Mouse (Mus musculus) left cerebral cortex, adult 9 months (tissue): Measurements from ENCODE around the gene Tomm40l.

Source experiments
- DNase-seq, 2 experiments: peaks; one replicate each; pipeline ENCODE4 v3.0.0; 2022; ENCODE audit warnings: low spot score in 2 of 2

Tomm40l gene

DNA sequence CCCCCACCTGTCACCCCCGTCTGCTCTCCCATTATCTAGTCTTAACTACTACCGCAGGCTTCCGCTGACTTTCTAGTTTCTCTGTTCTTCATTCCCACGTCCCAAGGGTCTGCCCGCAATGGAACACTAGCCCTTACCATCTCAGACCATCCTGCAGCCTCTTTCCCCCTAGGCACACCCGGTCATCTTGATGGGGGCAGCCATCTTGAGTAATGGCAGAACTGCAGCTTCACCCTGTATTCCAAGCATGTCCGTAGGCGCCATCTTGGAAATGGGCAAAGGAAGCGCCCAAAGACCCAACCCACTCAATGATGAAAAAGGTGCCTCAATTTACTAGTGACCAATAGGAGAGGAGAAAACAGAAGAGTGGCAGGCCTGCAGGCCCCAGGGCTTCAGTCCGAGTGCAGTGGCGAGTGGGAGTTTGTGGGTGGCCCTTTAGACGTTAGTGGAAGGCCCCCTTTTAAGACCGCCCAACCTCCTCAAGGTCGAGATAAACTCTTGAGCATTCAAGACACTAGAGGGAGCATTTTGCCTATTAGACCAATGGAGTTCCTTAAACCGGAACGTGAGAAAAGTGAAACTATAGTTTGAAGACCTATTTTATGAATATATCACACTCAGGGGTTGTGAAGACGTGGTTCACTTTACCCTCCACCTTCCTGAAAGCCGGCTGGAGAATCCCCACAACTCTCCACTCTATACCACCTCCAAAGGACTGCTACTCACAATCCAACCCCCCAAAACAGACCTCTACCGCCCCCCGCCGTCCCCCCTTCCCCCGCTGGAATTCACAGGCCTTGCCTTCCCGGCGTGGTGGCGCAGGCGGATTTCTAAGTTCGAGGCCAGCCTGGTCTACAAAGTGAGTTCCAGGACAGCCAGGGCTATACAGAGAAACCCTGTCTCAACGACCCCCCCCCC, at the start of gene Tomm40l:
Gene Tomm40l (minus strand): TSS at position 277 of the 918 bp plus-strand sequence.
- peak; percentile 98 to 99 for DNase-seq

DNA sequence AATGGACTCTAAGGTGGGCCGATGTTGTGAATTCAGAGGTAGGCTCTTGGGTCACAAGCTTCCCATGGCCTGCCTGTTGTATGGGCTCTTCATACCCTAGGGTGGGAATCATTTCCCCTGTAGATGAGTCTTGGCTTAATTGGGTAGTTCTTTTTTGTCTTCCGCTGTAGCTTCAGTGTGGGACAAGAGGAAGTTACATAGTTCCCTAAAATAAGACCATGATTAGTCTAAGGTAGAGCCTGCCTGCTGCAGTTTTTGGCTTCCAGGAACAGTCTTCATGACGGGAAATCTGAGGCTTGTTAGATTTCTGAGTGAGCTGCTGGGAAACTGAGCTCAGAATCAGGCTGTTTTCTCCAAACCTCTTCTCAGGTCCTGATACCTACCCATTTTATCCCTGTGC, 49.8 kb upstream of the Tomm40l start:
- no peak for DNase-seq

GRCm38 (mm10) chr1:171271622-171272021, 49.3 kb upstream of the Tomm40l start:
- no peak for DNase-seq

DNA sequence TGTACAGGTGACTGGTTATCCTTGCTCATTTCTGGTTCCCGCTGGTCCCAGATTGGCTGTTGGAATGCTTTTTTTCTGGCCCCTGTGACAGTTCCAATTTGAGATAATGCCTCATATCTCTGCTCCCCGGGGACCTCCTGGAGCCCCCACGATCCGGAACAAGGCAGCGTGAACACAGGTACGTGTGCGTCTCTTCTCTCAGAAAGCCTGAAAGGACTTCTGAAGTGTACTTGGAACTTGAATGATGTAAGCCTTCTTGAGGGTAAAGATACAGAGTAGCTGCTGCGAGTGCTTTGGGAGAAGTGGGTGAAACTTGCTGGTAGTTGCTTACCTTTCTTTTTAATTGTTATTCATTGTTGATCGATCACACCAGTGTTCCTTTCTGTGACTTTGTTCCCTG, 48.9 kb upstream of the Tomm40l start:
- no peak for DNase-seq

DNA sequence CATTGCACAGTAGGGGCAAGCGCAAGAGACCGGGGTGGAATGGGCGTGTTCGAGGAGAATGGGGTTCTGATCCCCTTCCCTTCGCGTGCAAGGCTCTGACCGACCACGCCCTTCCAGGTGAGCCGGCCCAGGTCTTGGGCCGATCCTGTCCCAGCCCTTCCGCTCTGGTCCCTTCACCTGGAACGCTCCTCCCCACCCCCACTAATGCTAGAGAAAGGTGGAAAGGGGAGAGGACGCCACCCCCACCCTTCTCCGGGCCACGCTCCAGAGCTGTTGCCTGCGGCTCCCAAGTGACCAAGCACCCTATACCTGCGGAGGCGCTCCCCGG, 48.2 kb upstream of the Tomm40l start:
- no peak for DNase-seq

GRCm38 (mm10) chr1:171269848-171270572, 47.7 kb upstream of the Tomm40l start, which contains the start of gene B4galt3:
Gene B4galt3 (plus strand): TSS chr1:171270328.
- peak; percentile 83 to 96 for DNase-seq

- no peak for DNase-seq
Measured at GRCm38 (mm10) chr1:171268341-171268740, 46.0 kb upstream of the Tomm40l start.

DNA sequence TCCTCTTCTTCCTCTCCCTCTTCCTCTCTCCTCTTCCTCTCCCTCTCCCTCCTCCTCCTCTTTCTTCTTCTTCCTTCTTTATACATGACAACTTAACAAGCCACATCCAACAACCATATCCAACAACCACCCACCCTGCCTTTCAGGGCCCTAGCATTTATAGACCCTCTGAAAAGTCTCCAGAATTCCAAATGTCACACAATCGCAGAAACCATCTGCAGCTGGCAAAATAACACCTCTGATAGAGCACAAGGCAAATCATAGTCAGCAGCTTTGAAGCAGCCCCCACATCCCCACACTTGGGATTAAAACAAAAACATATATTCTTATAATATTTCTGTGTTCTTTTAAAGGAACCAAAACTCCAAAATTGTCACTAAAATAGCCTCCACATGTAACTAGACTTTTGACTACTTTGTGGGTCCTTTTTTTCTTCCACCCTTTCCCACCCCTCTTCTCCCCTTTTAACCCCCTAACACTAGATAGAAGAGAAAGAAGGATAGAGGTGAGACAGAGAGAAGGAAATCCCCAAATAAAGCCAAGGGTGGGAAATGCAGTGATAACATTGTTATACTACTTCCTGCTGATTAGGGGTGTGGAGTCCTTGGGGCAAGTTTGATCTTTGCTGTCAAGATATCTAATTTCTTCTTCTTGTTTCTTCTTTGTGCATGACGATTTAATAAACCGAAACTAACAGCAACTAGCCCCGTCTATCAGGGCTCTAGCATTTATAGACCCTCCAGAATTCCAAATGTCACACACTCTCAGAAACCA, 43.8 kb upstream of the Tomm40l start:
- no peak for DNase-seq

- DNase-seq = no peak
Measured at GRCm38 (mm10) chr1:171263666-171264461, 41.5 kb upstream of the Tomm40l start.

DNA sequence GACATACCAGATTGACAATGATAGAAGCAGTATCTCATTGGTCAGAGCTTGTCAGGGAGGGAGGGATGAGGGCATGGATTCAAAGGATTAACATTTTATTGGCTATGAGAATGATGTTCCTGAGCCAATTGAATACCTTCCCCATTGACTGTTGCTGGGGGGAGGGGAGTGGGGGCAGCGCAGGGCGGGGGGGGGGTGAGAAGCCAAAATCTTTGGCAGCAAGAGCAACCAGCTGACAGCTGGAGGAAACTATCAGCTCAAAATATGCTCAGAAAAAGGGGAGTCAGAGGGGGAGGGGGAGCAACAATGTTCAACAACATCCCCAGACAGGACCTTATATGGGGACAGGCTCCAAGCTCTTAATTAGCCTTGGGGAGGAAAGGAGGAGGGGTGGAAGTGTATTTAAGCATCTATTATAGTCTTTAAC, 40.9 kb upstream of the Tomm40l start:
- DNase-seq = peak; percentile 55 to 72

DNA sequence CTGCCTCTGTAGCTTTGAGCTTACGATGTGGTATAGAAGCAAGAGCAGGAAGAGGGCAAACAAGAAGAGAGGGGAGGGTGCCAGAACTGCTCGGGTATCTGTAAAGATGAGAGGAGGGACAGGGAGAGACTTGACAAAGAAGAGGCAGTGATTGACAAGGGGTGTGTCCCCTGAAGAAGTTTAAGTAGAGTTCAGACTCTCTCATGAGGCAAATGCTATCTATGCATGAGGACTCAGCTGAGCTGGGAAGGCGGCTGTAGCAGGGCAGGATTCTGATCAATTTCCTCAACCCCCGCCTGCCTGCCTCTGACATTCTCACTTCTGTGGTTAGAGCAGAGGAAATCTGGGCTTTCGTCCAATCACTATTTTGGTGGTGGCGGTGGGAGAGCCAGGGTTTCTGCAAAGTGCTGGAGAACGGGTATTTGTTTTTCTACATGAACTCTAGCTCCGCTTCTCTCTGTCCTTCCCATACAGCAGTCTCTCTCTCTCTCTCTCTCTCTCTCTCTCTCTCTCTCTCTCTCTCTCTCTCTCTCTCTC, 40.3 kb upstream of the Tomm40l start:
- peak; percentile 78 to 89 for DNase-seq

DNA sequence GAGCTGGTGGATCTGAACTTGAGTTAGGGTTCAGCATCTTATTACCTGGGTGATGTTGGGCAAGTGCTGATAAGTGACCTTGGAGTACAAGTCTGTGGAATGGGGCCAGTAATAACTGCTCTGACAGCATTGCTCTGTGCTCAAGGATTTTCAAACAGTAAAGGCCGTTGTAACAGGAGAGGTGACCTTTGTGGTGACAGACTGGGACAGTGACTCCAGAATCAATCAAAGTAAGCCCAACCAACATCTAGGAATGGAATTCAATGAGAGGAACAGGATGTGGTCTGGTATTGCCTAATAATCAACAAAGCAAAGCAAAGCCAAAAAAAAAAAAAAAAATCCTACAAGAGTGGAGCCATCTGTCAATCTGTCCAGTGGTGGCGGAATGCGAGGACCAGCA, 38.0 kb upstream of the Tomm40l start:
- DNase-seq = no peak

GRCm38 (mm10) chr1:171258921-171259320, 36.6 kb upstream of the Tomm40l start:
- no peak for DNase-seq

GRCm38 (mm10) chr1:171257781-171258180, 35.5 kb upstream of the Tomm40l start:
- DNase-seq = no peak

DNA sequence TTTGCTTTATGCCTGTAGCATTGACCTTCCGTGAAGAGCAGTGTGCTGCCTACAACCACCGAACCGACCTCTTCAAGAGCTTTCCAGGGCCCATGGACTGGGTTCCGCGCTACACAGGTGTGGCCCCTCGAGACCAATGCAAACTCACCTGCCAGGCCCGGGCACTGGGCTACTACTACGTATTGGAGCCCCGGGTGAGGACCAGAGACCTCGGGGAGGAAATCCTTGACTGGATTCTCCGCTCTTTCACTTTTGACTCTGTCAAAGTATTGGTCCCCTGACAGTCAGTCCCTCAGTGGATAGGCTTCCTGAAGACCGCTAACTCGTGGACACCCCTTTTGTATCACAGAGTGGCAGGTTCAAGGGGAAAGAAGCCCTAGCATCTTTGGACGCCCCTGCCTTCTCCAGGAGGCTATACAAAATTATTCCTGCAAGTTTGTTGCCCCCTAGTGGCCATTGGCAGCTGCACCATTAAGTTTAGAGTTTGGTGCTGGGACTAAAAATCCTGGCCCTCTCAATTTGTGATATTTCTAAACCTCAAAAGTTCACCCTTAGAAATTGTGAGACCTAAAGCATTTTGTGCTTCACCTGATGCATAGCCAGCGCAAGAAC, 34.7 kb upstream of the Tomm40l start:
- peak in 1 of 2 experiments; percentile 78 for DNase-seq

DNA sequence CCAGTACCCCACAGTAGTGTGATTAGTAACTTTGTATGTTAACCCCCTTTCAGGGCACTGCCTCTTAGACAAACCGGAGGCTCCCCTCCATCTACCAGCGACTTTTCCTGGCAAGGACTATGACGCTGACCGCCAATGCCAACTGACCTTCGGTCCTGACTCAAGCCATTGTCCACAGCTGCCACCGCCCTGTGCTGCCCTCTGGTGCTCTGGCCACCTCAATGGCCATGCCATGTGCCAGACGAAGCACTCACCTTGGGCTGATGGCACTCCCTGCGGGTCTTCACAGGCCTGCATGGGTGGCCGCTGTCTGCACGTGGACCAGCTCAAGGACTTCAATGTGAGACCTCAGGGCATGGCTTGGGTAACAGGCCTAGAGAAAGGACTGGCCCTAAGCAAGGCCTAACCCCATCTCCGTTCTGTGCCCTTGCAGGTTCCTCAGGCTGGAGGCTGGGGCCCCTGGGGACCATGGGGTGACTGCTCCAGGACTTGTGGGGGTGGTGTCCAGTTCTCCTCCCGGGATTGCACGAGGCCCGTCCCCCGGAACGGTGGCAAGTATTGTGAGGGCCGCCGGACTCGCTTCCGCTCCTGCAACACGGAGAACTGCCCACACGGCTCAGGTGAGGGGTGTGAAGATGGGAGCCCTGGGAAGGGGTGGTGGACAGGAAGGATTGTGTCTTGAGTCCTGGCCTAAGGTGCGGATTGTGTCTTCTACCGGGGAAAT, 33.9 kb upstream of the Tomm40l start:
- no peak for DNase-seq

GRCm38 (mm10) chr1:171252415-171252814, 30.1 kb upstream of the Tomm40l start:
- no peak for DNase-seq

- DNase-seq = no peak
Measured at GRCm38 (mm10) chr1:171251594-171252324, 29.4 kb upstream of the Tomm40l start.
